Mouse (Mus musculus): Measurements from ENCODE around the gene Ano9.

Gene Ano9

GRCm38 (mm10) chr7:141063353-141063752 lies 54.3 kb downstream of the Ano9 start:
- peak in 1 of 2 experiments; percentile 47 for DNase-seq (ENCODE audit: low spot score in 2 of 2)

GRCm38 (mm10) chr7:141062525-141062924 lies 55.1 kb downstream of the Ano9 start:
- peak in 1 of 2 experiments; percentile 42 for DNase-seq (ENCODE audit: low spot score in 2 of 2)

GRCm38 (mm10) chr7:141061269-141061692 lies 56.3 kb downstream of the Ano9 start:
- DNase-seq (ENCODE audit: low spot score in 2 of 2): no peak

- peak; percentile 92 to 95 for DNase-seq (ENCODE audit: low spot score in 2 of 2)
Measured at GRCm38 (mm10) chr7:141060426-141061242, 57.0 kb downstream of the Ano9 start, which contains the start of gene B4galnt4. TSS of gene B4galnt4 (plus strand) at chr7:141061104.

GRCm38 (mm10) chr7:141059929-141060328 lies 57.7 kb downstream of the Ano9 start:
- DNase-seq (ENCODE audit: low spot score in 2 of 2): no peak

- no peak for DNase-seq (ENCODE audit: low spot score in 2 of 2)
Measured at GRCm38 (mm10) chr7:141058601-141059341, 58.8 kb downstream of the Ano9 start.

GRCm38 (mm10) chr7:141057541-141057940 lies 60.1 kb downstream of the Ano9 start:
- no peak for DNase-seq (ENCODE audit: low spot score in 2 of 2)

- DNase-seq (ENCODE audit: low spot score in 2 of 2): no peak
Measured at GRCm38 (mm10) chr7:141056976-141057375, 60.6 kb downstream of the Ano9 start.

GRCm38 (mm10) chr7:141055785-141056184 lies 61.8 kb downstream of the Ano9 start:
- no peak for DNase-seq (ENCODE audit: low spot score in 2 of 2)

GRCm38 (mm10) chr7:141052421-141052820 lies 65.2 kb downstream of the Ano9 start:
- no peak for DNase-seq (ENCODE audit: low spot score in 2 of 2)

GRCm38 (mm10) chr7:141052016-141052415 lies 65.6 kb downstream of the Ano9 start:
- DNase-seq (ENCODE audit: low spot score in 2 of 2): no peak

Measured in frontal cortex, postnatal 36 days (tissue).